Mouse (Mus musculus) v-Abl transformed pro-B cells (cell line): ENCODE measurements around the gene Mid1.
"Not testable (repeated sequence)": the region's sequence is repeated elsewhere in the genome, so short reads cannot be mapped to it uniquely, and the experiment has no call there.

Experiments used
- in situ Hi-C, 2 experiments: fragments of 400-800 bp; cut with MboI; formaldehyde crosslinking; loops; one replicate each; pipeline ENCODE4 v1.15.1; 2025; ENCODE audit not compliant: unreplicated experiment in 2 of 2

Mid1 gene

GRCm38 (mm10) chrX:169982606-169983400, 297.8 kb downstream of the Mid1 start:
- in situ Hi-C loops: loop anchor here in 1 of 2 experiments (5.0 kb wide), 1 partner anchor 661 kb away; the partner anchor contains the start of gene Hccs

- in situ Hi-C loops: loop anchor here in 1 of 2 experiments (5.0 kb wide), 1 partner anchor 661 kb away; the partner anchor contains the start of gene Hccs
Measured at GRCm38 (mm10) chrX:169983401-169984165, 298.6 kb downstream of the Mid1 start.

- in situ Hi-C loops: loop anchor here in 1 of 2 experiments (5.0 kb wide), 1 partner anchor 662 kb away; the partner anchor contains the start of gene Hccs
Measured at GRCm38 (mm10) chrX:169984331-169984730, 299.3 kb downstream of the Mid1 start.

GRCm38 (mm10) chrX:169984853-169985252, 299.9 kb downstream of the Mid1 start:
- in situ Hi-C loops: loop anchor here in 1 of 2 experiments (5.0 kb wide), 1 partner anchor 663 kb away; the partner anchor contains the start of gene Hccs

- in situ Hi-C loops: not testable (repeated sequence)
Measured at GRCm38 (mm10) chrX:169985796-169986195, 300.8 kb downstream of the Mid1 start.

- in situ Hi-C loops: not testable (repeated sequence)
Measured at GRCm38 (mm10) chrX:169986519-169987367, 301.7 kb downstream of the Mid1 start.

GRCm38 (mm10) chrX:169987368-169987837, 302.4 kb downstream of the Mid1 start:
- in situ Hi-C loops: not testable (repeated sequence)

GRCm38 (mm10) chrX:169988571-169989218, 303.7 kb downstream of the Mid1 start:
- in situ Hi-C loops: not testable (repeated sequence)

- in situ Hi-C loops: not testable (repeated sequence)
Measured at GRCm38 (mm10) chrX:169989219-169989595, 304.2 kb downstream of the Mid1 start.

- in situ Hi-C loops: not testable (repeated sequence)
Measured at GRCm38 (mm10) chrX:169989691-169990631, 305.0 kb downstream of the Mid1 start.

- in situ Hi-C loops: not testable (repeated sequence)
Measured at GRCm38 (mm10) chrX:169991128-169991873, 306.3 kb downstream of the Mid1 start.

- in situ Hi-C loops: not testable (repeated sequence)
Measured at GRCm38 (mm10) chrX:169992086-169992930, 307.3 kb downstream of the Mid1 start.

GRCm38 (mm10) chrX:169992951-169993547, 308.1 kb downstream of the Mid1 start:
- in situ Hi-C loops: not testable (repeated sequence)

GRCm38 (mm10) chrX:169994011-169994865, 309.2 kb downstream of the Mid1 start:
- in situ Hi-C loops: not testable (repeated sequence)

- in situ Hi-C loops: not testable (repeated sequence)
Measured at GRCm38 (mm10) chrX:169994866-169995711, 310.1 kb downstream of the Mid1 start.
